Mouse (Mus musculus): ENCODE measurements around the gene Il5. TPM values are rescaled to one million over a fixed set of nuclear protein-coding genes. Genes with fewer than 3 reads are reported as not detected.
A peak's percentile ranks its signal among the peaks of the same experiment; 100 is the strongest.

Gene Il5
- total RNA-seq, 2 experiments from 2014 or later: not detected

DNA sequence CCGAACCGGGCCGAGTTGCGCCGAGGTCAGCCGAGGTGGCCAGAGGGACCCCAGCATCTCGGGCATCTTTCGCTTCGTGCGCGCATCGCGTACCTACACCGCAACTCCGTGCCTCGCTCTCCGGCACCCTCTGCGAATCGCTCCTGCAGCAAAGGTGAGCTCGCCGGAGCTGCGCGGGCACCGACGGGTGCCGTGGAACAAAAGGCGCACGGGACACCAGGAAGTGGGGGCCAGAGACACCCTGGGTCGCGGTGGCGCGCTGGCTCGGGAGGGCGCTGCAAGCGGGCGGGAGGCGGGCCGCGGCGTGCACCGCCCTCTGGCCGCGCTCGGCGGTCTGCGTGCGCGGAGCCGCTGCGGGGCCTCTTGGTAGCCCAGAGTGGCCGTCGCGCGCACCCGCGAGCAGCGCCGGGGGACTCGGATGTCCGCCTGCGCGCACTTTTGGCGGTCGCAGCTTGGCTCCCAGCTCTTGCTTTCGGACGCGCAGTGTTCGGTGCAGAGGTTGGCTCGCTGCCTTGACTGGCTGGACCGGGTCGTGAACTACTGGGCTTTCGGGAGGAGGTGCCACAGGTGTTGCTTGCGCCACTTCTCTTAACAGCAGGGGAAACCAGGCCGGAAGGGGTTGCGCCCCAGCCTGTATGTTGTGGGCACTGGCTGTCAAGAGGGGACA lies 49.7 kb downstream of the Il5 start:
- peak; percentile 56 to 67 for DNase-seq (ENCODE audit: low spot score in 2 of 2)

DNA sequence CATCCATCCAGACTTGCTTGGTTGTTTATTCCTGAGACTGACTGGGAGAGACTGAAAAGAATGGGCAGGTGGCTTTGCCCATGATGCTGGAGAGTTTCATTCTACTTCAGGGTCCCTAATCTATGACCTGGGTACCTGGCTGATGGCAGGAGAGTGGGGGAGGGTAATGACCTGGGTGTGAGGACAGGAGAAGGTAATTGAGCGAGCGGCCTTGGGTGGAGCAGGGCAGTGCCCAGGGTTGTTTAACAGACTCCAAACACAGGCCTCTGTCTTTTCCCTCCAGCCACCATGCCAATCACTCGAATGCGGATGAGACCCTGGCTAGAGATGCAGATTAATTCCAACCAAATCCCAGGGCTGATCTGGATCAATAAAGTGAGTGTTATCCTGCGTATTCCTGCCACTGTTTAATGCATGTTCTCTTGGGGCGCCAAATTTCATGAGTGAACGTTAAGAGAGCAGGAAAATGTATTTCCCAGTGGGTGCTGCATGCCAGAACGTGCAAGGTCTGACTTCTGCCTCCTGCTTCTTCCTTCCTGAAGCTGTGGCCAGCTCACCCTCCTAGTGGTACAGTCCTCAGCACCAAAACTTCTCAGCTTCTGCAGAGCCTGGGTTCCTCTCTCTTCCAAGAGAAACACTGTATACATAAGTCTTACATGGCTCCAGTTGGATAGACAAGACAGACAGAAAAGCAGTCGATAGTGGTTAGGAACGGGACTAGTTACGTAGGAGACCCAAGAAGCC lies 50.6 kb downstream of the Il5 start:
- DNase-seq (ENCODE audit: low spot score in 2 of 2): no peak

GRCm38 (mm10) chr11:53772536-53772935 lies 51.9 kb downstream of the Il5 start:
- no peak for DNase-seq (ENCODE audit: low spot score in 2 of 2)

DNA sequence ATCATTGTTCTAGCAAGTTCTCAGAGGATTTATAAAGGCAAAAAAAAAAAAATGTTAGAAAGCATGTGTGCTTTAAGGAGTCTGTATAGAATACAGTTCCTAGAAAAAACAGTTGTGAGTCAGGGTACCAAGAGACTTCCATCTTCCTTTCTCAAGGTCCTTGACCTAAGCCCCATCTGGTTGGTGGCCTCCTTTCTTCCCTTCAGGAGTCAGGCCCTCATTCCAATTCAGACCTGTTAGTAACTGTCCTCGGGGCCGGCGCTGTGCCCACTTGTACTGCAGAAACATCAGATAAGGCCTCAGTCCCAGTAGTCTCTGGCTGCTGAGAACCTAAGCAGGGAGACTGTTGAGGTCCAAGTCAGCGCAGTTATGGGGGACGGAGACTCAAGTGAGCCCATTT lies 52.5 kb downstream of the Il5 start, which contains the start of gene Gm17334:
TSS of gene Gm17334 (minus strand) at position 101 of the 400 bp plus-strand sequence.
- no peak for DNase-seq (ENCODE audit: low spot score in 2 of 2)

- DNase-seq (ENCODE audit: low spot score in 2 of 2): no peak
Observed at GRCm38 (mm10) chr11:53773641-53774360, 53.2 kb downstream of the Il5 start.

Small RNAs within 50 kb of the gene (microRNA-seq; reads per million reads assigned to microRNA genes)
- gene Mir7671: 0 reads per million in 2 experiments

Other genes starting within 250 kb of the Il5 start
- gene Gm9945, start 240.6 kb upstream of the Il5 start, total RNA-seq (2021): 1 to 10 TPM; 2.0 to 2.1 TPM
- gene Sowaha, start 240.5 kb upstream of the Il5 start, total RNA-seq (2021): 10 to 100 TPM; 61.7 to 78.5 TPM
- gene Sept8, start 201.5 kb upstream of the Il5 start, total RNA-seq (2021): 100 to 1,000 TPM; 288 to 309 TPM
- gene Kif3a, start 153.4 kb upstream of the Il5 start, total RNA-seq (2021): 100 to 1,000 TPM; 118 to 119 TPM
- gene Il4, start 102.1 kb upstream of the Il5 start, total RNA-seq (2021): not detected
- not detected for gene Il13, start 86.1 kb upstream of the Il5 start, total RNA-seq (2021)
- 10 to 100 TPM; 11.1 to 13.1 TPM for gene Rad50, start 13.5 kb upstream of the Il5 start, total RNA-seq (2021)
- gene Irf1, start 49.2 kb downstream of the Il5 start, total RNA-seq (2021): 1 to 10 TPM; 7.8 to 8.3 TPM
- gene Gm17334, start 52.4 kb downstream of the Il5 start, total RNA-seq (2021): under 1 TPM; 0.63 to 0.84 TPM
- gene Gm12216, start 138.5 kb downstream of the Il5 start, total RNA-seq (2021): 1 to 10 TPM; 2.0 to 2.9 TPM
- gene Slc22a5, start 170.9 kb downstream of the Il5 start, total RNA-seq (2021): 10 to 100 TPM in 1 of 2 experiments, 1 to 10 TPM in 1; 9.4 to 10.2 TPM

Data from left cerebral cortex, adult 18-20 months (tissue).